Mouse (Mus musculus): ENCODE results near the gene Ttc21a. TPM values are rescaled to one million over a fixed set of nuclear protein-coding genes. Genes with fewer than 3 reads are reported as not detected.

The Ttc21a gene
- polyA plus RNA-seq, 1 experiment, result 0.06 TPM

GRCm38 (mm10) chr9:119950434-119950833, 13.0 kb downstream of the Ttc21a start:
- TF ChIP-seq POLR2A (IDR thresholded peaks at IDR 0.05; ENCODE audit: low read depth, low read length), result no peak
- TF ChIP-seq CTCF (conservative IDR thresholded peaks at IDR 0.05; ENCODE audit: insufficient read depth, insufficient read length, low read depth, low read length), result no peak
- H3K4me1 ChIP-seq (ENCODE audit: control insufficient read depth, insufficient read depth, low read length), result no peaks in the 10 kb centered on the region
- WGBS, result 51% methylated on average over 6 of the region's 6 CpGs
- H3K27ac ChIP-seq (ENCODE audit: insufficient read depth, low read depth, low read length), result no peak overlapping the region
- no peaks in the 10 kb centered on the region for H3K36me3 ChIP-seq (ENCODE audit: control insufficient read depth, insufficient read depth, low read length)
- DNase-seq, result no peak
- no peak overlapping the region for H3K4me3 ChIP-seq (ENCODE audit: insufficient read depth, low read depth, low read length)
- no peaks in the 10 kb centered on the region for H3K27me3 ChIP-seq (replicated peaks; ENCODE audit: control insufficient read depth, insufficient read depth, low read length)

- TF ChIP-seq CTCF (conservative IDR thresholded peaks at IDR 0.05; ENCODE audit: insufficient read depth, insufficient read length, low read depth, low read length) (no peak), POLR2A (IDR thresholded peaks at IDR 0.05; ENCODE audit: low read depth, low read length) (no peak)
- no peak for DNase-seq
- WGBS, result 84% methylated on average over 9 of the region's 9 CpGs
- Histone ChIP-seq H3K4me1 (ENCODE audit: control insufficient read depth, insufficient read depth, low read length) (no peaks in the 10 kb centered on the region), H3K4me3 (ENCODE audit: insufficient read depth, low read depth, low read length) (no peak overlapping the region), H3K36me3 (ENCODE audit: control insufficient read depth, insufficient read depth, low read length) (no peaks in the 10 kb centered on the region), H3K27ac (ENCODE audit: insufficient read depth, low read depth, low read length) (no peak overlapping the region), H3K27me3 (replicated peaks; ENCODE audit: control insufficient read depth, insufficient read depth, low read length) (no peaks in the 10 kb centered on the region)
Observed at GRCm38 (mm10) chr9:119951388-119951787, 14.0 kb downstream of the Ttc21a start.

DNA sequence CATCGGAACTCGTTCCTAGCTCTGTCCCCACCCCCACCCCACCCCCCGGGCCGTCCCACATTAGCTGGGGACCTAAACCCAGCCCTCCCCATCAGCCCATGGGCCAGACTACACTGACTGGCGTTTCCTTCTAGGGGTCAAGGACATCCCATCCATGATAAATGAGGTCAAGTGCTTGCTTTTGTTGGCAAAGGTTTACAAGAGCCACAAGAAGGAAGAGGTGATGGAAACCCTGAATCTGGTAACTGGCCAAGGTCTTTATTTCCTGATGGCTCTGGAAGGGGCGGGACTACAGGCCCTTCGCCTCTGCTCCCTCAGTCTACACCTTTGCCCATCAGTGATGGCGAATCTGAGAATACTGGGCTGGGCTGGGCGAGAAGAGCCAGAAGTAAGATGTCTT, 21.4 kb downstream of the Ttc21a start:
- WGBS, result 58% methylated on average over 9 of the region's 9 CpGs
- no peak overlapping the region for H3K27ac ChIP-seq (ENCODE audit: insufficient read depth, low read depth, low read length)
- H3K27me3 ChIP-seq (replicated peaks; ENCODE audit: control insufficient read depth, insufficient read depth, low read length), result no peaks in the 10 kb centered on the region
- DNase-seq, result peak; percentile 53
- H3K4me1 ChIP-seq (ENCODE audit: control insufficient read depth, insufficient read depth, low read length), result no peaks in the 10 kb centered on the region
- H3K4me3 ChIP-seq (ENCODE audit: insufficient read depth, low read depth, low read length), result no peak overlapping the region
- H3K36me3 ChIP-seq (ENCODE audit: control insufficient read depth, insufficient read depth, low read length), result no peaks in the 10 kb centered on the region
- TF ChIP-seq POLR2A (IDR thresholded peaks at IDR 0.05; ENCODE audit: low read depth, low read length) (no peak), CTCF (conservative IDR thresholded peaks at IDR 0.05; ENCODE audit: insufficient read depth, insufficient read length, low read depth, low read length) (no peak)

DNA sequence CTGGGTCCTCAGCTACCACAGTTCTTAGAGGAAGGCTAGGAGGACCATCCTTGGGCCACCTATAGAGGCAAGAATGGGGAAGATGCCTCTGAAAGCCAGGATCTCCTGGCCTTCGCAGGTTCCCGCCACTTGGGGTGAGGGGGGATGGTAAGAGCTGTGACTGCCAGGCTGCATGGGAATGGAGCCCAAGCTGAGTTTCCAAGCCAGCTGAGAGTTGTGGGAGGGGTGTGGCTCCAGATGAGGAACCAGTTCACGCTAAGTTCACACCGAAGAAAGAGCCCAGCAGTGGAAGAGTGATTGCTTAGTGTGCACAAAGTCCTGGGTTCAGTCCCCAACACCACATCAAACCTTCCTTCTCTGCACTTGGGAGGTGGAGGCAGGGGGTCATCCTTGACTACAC, 24.8 kb downstream of the Ttc21a start:
- DNase-seq, result no peak
- no peaks in the 10 kb centered on the region for H3K27me3 ChIP-seq (replicated peaks; ENCODE audit: control insufficient read depth, insufficient read depth, low read length)
- H3K4me1 ChIP-seq (ENCODE audit: control insufficient read depth, insufficient read depth, low read length), result no peaks in the 10 kb centered on the region
- no peak overlapping the region for H3K4me3 ChIP-seq (ENCODE audit: insufficient read depth, low read depth, low read length)
- no peak overlapping the region for H3K27ac ChIP-seq (ENCODE audit: insufficient read depth, low read depth, low read length)
- no peak for TF ChIP-seq POLR2A (IDR thresholded peaks at IDR 0.05; ENCODE audit: low read depth, low read length)
- TF ChIP-seq CTCF (conservative IDR thresholded peaks at IDR 0.05; ENCODE audit: insufficient read depth, insufficient read length, low read depth, low read length), result no peak
- 64% methylated on average over 4 of the region's 4 CpGs for WGBS
- H3K36me3 ChIP-seq (ENCODE audit: control insufficient read depth, insufficient read depth, low read length), result no peaks in the 10 kb centered on the region

DNA sequence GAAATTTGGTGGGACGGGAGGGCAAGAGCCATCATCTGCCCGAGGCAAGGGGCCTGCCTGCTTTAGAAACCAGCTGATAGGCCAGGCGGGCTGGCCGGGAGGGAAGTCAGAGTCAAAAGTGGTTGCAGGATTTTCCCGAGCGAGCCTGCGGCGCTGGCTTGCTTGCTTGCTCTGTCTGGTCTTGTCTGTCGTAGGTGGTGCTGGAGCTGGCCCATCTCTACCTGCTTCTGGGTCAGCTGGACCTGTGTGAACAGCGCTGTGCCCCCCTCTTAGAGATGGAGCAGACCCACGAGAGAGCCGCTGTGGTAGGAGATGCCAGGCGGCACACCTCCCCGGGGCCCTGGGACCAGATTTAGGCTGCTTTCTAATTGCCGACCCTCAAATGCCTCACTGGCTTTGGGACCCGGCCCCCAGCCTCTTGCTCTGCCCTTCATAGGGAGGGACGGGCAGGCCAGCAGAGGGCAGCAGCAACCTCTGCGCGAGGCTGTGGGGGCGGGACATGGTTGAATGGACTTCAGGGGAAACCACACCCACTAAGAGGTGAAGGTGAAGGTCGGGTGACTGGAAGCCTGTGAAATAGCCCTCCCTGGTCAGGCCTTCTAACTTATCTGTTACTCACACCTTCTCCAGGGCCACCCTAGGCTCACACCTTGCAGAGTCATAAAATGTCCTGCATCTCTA, 25.7 kb downstream of the Ttc21a start:
- DNase-seq, result peak; percentile 83
- H3K27me3 ChIP-seq (replicated peaks; ENCODE audit: control insufficient read depth, insufficient read depth, low read length), result no peaks in the 10 kb centered on the region
- no peaks in the 10 kb centered on the region for H3K36me3 ChIP-seq (ENCODE audit: control insufficient read depth, insufficient read depth, low read length)
- 22% methylated on average over 21 of the region's 21 CpGs for WGBS
- H3K4me3 ChIP-seq (ENCODE audit: insufficient read depth, low read depth, low read length), result no peak overlapping the region
- H3K4me1 ChIP-seq (ENCODE audit: control insufficient read depth, insufficient read depth, low read length), result no peaks in the 10 kb centered on the region
- TF ChIP-seq CTCF (conservative IDR thresholded peaks at IDR 0.05; ENCODE audit: insufficient read depth, insufficient read length, low read depth, low read length) (peak; percentile 86), POLR2A (IDR thresholded peaks at IDR 0.05; ENCODE audit: low read depth, low read length) (no peak)
- H3K27ac ChIP-seq (ENCODE audit: insufficient read depth, low read depth, low read length), result no peak overlapping the region

DNA sequence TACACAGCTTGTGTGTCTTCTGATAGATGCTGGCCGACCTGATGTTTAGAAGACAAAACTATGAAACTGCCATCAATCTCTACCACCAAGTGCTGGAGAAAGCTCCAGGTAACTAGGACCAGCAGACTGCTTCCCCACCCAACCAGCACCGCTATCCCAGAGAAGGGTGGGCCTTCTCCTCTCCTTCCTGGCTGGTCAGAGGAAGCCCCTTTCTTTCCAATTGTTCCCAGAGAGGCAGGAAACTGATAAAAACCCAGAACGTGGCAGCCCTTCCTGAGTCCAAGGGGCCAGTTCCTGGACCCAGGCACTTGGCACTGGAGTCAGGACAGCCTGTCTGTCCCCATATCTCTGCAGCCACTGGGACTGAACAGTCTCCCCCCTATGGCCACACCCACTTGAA, 26.8 kb downstream of the Ttc21a start:
- peak; percentile 78 for DNase-seq
- Histone ChIP-seq H3K4me1 (ENCODE audit: control insufficient read depth, insufficient read depth, low read length) (no peaks in the 10 kb centered on the region), H3K27ac (ENCODE audit: insufficient read depth, low read depth, low read length) (peak overlapping the region; percentile 33), H3K27me3 (replicated peaks; ENCODE audit: control insufficient read depth, insufficient read depth, low read length) (no peaks in the 10 kb centered on the region), H3K36me3 (ENCODE audit: control insufficient read depth, insufficient read depth, low read length) (no peaks in the 10 kb centered on the region), H3K4me3 (ENCODE audit: insufficient read depth, low read depth, low read length) (no peak overlapping the region)
- 70% methylated on average over 3 of the region's 3 CpGs for WGBS
- TF ChIP-seq POLR2A (IDR thresholded peaks at IDR 0.05; ENCODE audit: low read depth, low read length) (no peak), CTCF (conservative IDR thresholded peaks at IDR 0.05; ENCODE audit: insufficient read depth, insufficient read length, low read depth, low read length) (no peak)

DNA sequence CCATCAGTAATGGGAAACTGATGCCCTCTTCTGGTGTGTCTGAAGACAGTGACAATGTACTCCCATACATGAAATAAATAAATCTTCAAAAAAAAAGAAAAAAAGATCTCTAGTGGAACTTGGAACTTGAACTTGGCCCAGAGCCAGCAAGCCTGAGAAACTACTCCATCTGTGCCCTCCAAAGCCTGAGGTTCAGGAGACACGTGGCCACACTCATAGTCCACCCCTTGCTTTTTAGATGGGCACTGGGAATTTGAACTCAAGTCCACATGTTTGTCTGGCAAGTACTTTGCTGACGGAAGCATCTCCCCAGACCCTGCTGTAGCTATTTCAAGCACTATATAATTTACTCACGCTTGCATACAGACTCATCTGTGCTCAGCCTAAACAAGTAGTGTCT, 27.8 kb downstream of the Ttc21a start:
- no peaks in the 10 kb centered on the region for H3K36me3 ChIP-seq (ENCODE audit: control insufficient read depth, insufficient read depth, low read length)
- no peaks in the 10 kb centered on the region for H3K27me3 ChIP-seq (replicated peaks; ENCODE audit: control insufficient read depth, insufficient read depth, low read length)
- no peak overlapping the region for H3K4me3 ChIP-seq (ENCODE audit: insufficient read depth, low read depth, low read length)
- peak; percentile 71 for DNase-seq
- TF ChIP-seq POLR2A (IDR thresholded peaks at IDR 0.05; ENCODE audit: low read depth, low read length), result no peak
- no peak for TF ChIP-seq CTCF (conservative IDR thresholded peaks at IDR 0.05; ENCODE audit: insufficient read depth, insufficient read length, low read depth, low read length)
- peaks cover 5% of the 10 kb centered on the region; the same call in 1 of the 2 replicates for H3K4me1 ChIP-seq (ENCODE audit: control insufficient read depth, insufficient read depth, low read length)
- no peak overlapping the region for H3K27ac ChIP-seq (ENCODE audit: insufficient read depth, low read depth, low read length)
- 57% methylated on average over 3 of the region's 3 CpGs for WGBS

Measured in kidney, adult 2 months (tissue).